28 mouse cellular contexts compared by ENCODE assay signal in the genomic region with DNA sequence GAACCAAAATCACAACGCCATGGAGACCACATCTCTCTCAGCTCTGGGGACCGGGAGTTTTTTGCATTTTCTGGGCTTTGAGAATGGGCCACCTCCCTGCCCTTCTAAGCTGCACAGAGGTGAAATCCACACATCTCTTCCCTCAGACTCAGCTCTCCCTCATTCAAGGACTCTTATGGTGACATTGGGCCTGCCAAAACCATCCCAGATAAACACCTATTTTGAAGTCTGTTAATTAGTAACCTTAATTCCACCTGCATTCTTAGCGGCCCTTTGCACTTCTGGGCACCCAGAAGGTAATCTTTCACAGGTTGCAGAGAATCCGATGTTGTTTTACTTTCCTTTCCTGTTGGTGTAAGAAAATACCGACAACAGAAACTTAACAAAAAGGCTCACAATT.
DNase-seq lines count a peak whose midpoint lies in the region; ATAC-seq lines count a peak whose summit lies in the region.
"Had no signal": no experiment of that assay in that cellular context is flagged by ENCODE, and none has a peak within 500 bp of the region (broad histone marks: within the 10 kb centered on the region; RNA-seq: fewer than 3 reads in every experiment).

No protein-coding gene starts in this region.

- H3K4me3 ChIP-seq in kidney, embryonic 16.5 days (ENCODE audit: low read length): no peak overlapping the region
- H3K4me3 ChIP-seq in intestine, embryonic 15.5 days (replicated peaks): no peak overlapping the region
- H3K4me3 ChIP-seq: forebrain, embryonic 13.5 days; heart, adult 2 months; heart, embryonic 13.5 days; limb, embryonic 13.5 days had no signal

- H3K9me3 ChIP-seq in kidney, embryonic 16.5 days (ENCODE audit: low read length): no peaks in the 10 kb centered on the region
- no peaks in the 10 kb centered on the region for H3K9me3 ChIP-seq in intestine, embryonic 15.5 days
- H3K9me3 ChIP-seq: forebrain, embryonic 13.5 days; heart, embryonic 13.5 days; limb, embryonic 13.5 days had no signal

- H3K4me2 ChIP-seq in kidney, embryonic 16.5 days (replicated peaks; ENCODE audit: low read depth, low read length): no peak overlapping the region
- H3K4me2 ChIP-seq in intestine, embryonic 15.5 days (replicated peaks): no peak overlapping the region
- H3K4me2 ChIP-seq: forebrain, embryonic 13.5 days; heart, embryonic 13.5 days; hindbrain, embryonic 14.5 days; limb, embryonic 13.5 days; lung, embryonic 14.5 days; midbrain, embryonic 11.5 days had no signal

- H3K27me3 ChIP-seq in kidney, embryonic 16.5 days (ENCODE audit: insufficient read depth, low read length): no peaks in the 10 kb centered on the region
- no peaks in the 10 kb centered on the region for H3K27me3 ChIP-seq in intestine, embryonic 15.5 days (replicated peaks)
- H3K27me3 ChIP-seq: forebrain, embryonic 13.5 days; heart, embryonic 13.5 days; limb, embryonic 13.5 days; Patski had no signal

- peaks cover 3% of the 10 kb centered on the region; the same call in 1 of the 2 replicates for H3K4me1 ChIP-seq in kidney, embryonic 16.5 days (ENCODE audit: insufficient read depth, low read length)
- no peaks in the 10 kb centered on the region for H3K4me1 ChIP-seq in intestine, embryonic 15.5 days (replicated peaks)
- H3K4me1 ChIP-seq: forebrain, embryonic 13.5 days had no signal

- no peaks in the 10 kb centered on the region for H3K36me3 ChIP-seq in kidney, embryonic 16.5 days (ENCODE audit: insufficient read depth, low read length)
- no peaks in the 10 kb centered on the region for H3K36me3 ChIP-seq in intestine, embryonic 15.5 days
- H3K36me3 ChIP-seq: heart, embryonic 13.5 days; limb, embryonic 13.5 days had no signal

- ATAC-seq in kidney, embryonic 16.5 days (ENCODE audit: low FRiP score, low TSS enrichment): no peak
- peak; percentile 69 for ATAC-seq in intestine, embryonic 15.5 days
- ATAC-seq: forebrain, embryonic 13.5 days; midbrain, embryonic 16.5 days; Patski had no signal

- WGBS in kidney, embryonic 16.5 days: 64% methylated on average over 5 of the region's 5 CpGs
- WGBS in intestine, embryonic 15.5 days: 63% methylated on average over 5 of the region's 5 CpGs

- DNase-seq in kidney, adult 18-20 months: peak; percentile 38
- peak; percentile 74 for DNase-seq in kidney, adult 9 months
- DNase-seq in kidney, postnatal 36 days: peak; percentile 34 to 65
- DNase-seq in layer of hippocampus, postnatal 14 days (ENCODE audit: low spot score in 2 of 2): no peak
- no peak for DNase-seq in gastrocnemius, adult 18-20 months (ENCODE audit: low spot score)
- DNase-seq: adrenal gland, postnatal 10 days; cerebellum, adult 8-10 months; cerebellum, postnatal 25 days; gastrocnemius, postnatal 36 days; heart, adult 2 months; heart, postnatal 10 days; lung, embryonic 14.5 days; lung, postnatal 14 days; right cerebral cortex, postnatal 25 days; spleen, adult 18-20 months; thymus, adult 18-20 months; thymus, postnatal 36 days had no signal

- no peak overlapping the region for H3K27ac ChIP-seq in kidney, embryonic 16.5 days (ENCODE audit: low read length)
- no peak overlapping the region for H3K27ac ChIP-seq in intestine, embryonic 15.5 days
- H3K27ac ChIP-seq: forebrain, embryonic 13.5 days; heart, adult 2 months; heart, embryonic 13.5 days; hindbrain, embryonic 14.5 days; limb, embryonic 13.5 days; liver, embryonic 14.5 days; stomach, postnatal 0 days had no signal

- H3K9ac ChIP-seq in kidney, embryonic 16.5 days (replicated peaks; ENCODE audit: low read length): no peak overlapping the region
- no peak overlapping the region for H3K9ac ChIP-seq in intestine, embryonic 15.5 days
- H3K9ac ChIP-seq: forebrain, embryonic 13.5 days; heart, embryonic 13.5 days; hindbrain, embryonic 14.5 days; limb, embryonic 13.5 days; liver, embryonic 14.5 days; lung, embryonic 14.5 days had no signal

Comparison
In these comparisons a context has a peak if more than half of its experiments do, and no peak if none do; other contexts are left out.
1. DNase-seq: peak in kidney, adult 18-20 months (single experiment), kidney, adult 9 months (single experiment) and kidney, postnatal 36 days (2 of 2); none in layer of hippocampus, postnatal 14 days (0 of 2) and gastrocnemius, adult 18-20 months (single experiment).